Mouse (Mus musculus) midbrain, embryonic 14.5 days (tissue): ENCODE data around the gene H2-Eb2. TPM values are rescaled to one million over a fixed set of nuclear protein-coding genes. Genes with fewer than 3 reads are reported as not detected.
"Not testable (repeated sequence)": the region's sequence is repeated elsewhere in the genome, so short reads cannot be mapped to it uniquely, and the experiment has no call there.

Source experiments
- ATAC-seq: fragments of 200-750 bp; cut with Nextera tagmentation; 2 replicates; pipeline ENCODE4 v1.8.0; 2017; ENCODE audit warnings: moderate number of reproducible peaks, moderate library complexity; ENCODE audit not compliant: low FRiP score, low TSS enrichment
- DNase-seq: peaks from one replicate; pipeline ENCODE4 v3.0.0-alpha.2; 2015
- H3K27ac ChIP-seq: fragments of 300-500 bp; sonication (generic); replicated peaks from 2 replicates; pipeline ENCODE4 v1.5.1; 2014; ENCODE audit warnings: mild to moderate bottlenecking, low read depth, low read length, moderate library complexity
- H3K27me3 ChIP-seq: fragments of 300-500 bp; sonication (generic); 2 replicates; pipeline ENCODE4 v1.6.1; 2014; ENCODE audit warnings: low read length, control low read depth, mixed read lengths; ENCODE audit not compliant: control insufficient read depth, insufficient read depth
- H3K36me3 ChIP-seq: fragments of 300-500 bp; sonication (generic); 2 replicates; pipeline ENCODE4 v1.6.1; 2014; ENCODE audit warnings: low read length, control low read depth; ENCODE audit not compliant: control insufficient read depth, insufficient read depth
- H3K4me1 ChIP-seq: fragments of 300-500 bp; sonication (generic); 2 replicates; pipeline ENCODE4 v1.6.1; 2014; ENCODE audit warnings: mild to moderate bottlenecking, antibody characterized with exemption, low read length, control low read depth; ENCODE audit not compliant: control insufficient read depth, insufficient read depth
- H3K4me2 ChIP-seq: fragments of 300-500 bp; sonication (generic); 2 replicates; pipeline ENCODE4 v1.6.1; 2014; ENCODE audit warnings: mild to moderate bottlenecking, low read length, moderate library complexity
- H3K4me3 ChIP-seq: fragments of 300-500 bp; sonication (generic); replicated peaks from 2 replicates; pipeline ENCODE4 v1.5.1; 2014; ENCODE audit warnings: low read depth, low read length
- H3K9ac ChIP-seq: fragments of 300-500 bp; sonication (generic); replicated peaks from 2 replicates; pipeline ENCODE4 v1.6.1; 2014; ENCODE audit warnings: mild to moderate bottlenecking, low read length, moderate library complexity
- H3K9me3 ChIP-seq: fragments of 300-500 bp; sonication (generic); 2 replicates; pipeline ENCODE4 v1.6.1; 2016; ENCODE audit warnings: low read length, control low read depth, mixed read lengths; ENCODE audit not compliant: control insufficient read depth
- WGBS: fragments of 180-500 bp; shearing (Covaris S2); extraction: QIAGEN DNeasy Blood & Tissue Kit; methylation state at CpG from one replicate; pipeline ENCODE4 v1.1.7; 2014; 5-methylcytosine and 5-hydroxymethylcytosine counted together
- polyA plus RNA-seq: library from polyadenylated mRNA; unstranded; fragments of >200 nt; fragmentation: Nextera tagmentation; extraction: Ambion mirVana; gene quantifications from 2 replicates; pipeline ENCODE4 v1.2.1, GENCODE M21; 2014

H2-Eb2 gene
- polyA plus RNA-seq, 1 experiment from 2014 or later = not detected

- DNase-seq = no peak
- H3K9ac ChIP-seq = peak overlapping the region; percentile 60
- H3K4me3 ChIP-seq = peak overlapping the region; percentile 54
- H3K4me2 ChIP-seq = peak overlapping the region; percentile 76
- ATAC-seq = no peak
- H3K9me3 ChIP-seq = no peaks in the 10 kb centered on the region
- no peaks in the 10 kb centered on the region for H3K36me3 ChIP-seq
- peak overlapping the region; percentile 67 for H3K27ac ChIP-seq
- WGBS = 37% methylated on average over 10 of the region's 10 CpGs
- 0 out of 2 replicates have a peak, but pooled peaks cover 4% of the 10 kb centered on the region for H3K27me3 ChIP-seq
- no peaks in the 10 kb centered on the region for H3K4me1 ChIP-seq
Measured at GRCm38 (mm10) chr17:34309225-34309624, 16.2 kb upstream of the H2-Eb2 start.

GRCm38 (mm10) chr17:34309683-34310385, 15.6 kb upstream of the H2-Eb2 start:
- ATAC-seq = peak; percentile 75; the same call in 1 of the 2 replicates
- H3K27ac ChIP-seq = peak overlapping the region; percentile 67
- H3K4me2 ChIP-seq = peak overlapping the region; percentile 76
- WGBS = 22% methylated on average over 38 of the region's 38 CpGs
- peak overlapping the region; percentile 54 for H3K4me3 ChIP-seq
- 0 out of 2 replicates have a peak, but pooled peaks cover 4% of the 10 kb centered on the region for H3K27me3 ChIP-seq
- H3K4me1 ChIP-seq = no peaks in the 10 kb centered on the region
- DNase-seq = peak; percentile 84
- H3K9ac ChIP-seq = peak overlapping the region; percentile 60
- H3K9me3 ChIP-seq = no peaks in the 10 kb centered on the region
- H3K36me3 ChIP-seq = no peaks in the 10 kb centered on the region

- ATAC-seq, H3K9ac ChIP-seq, H3K27me3 ChIP-seq, H3K36me3 ChIP-seq, DNase-seq, H3K4me2 ChIP-seq, H3K4me1 ChIP-seq, H3K4me3 ChIP-seq, H3K9me3 ChIP-seq, H3K27ac ChIP-seq: not testable (repeated sequence)
- WGBS = 86% methylated on average over 3 of the region's 3 CpGs
Measured at GRCm38 (mm10) chr17:34310526-34310925, 14.9 kb upstream of the H2-Eb2 start.

- Histone ChIP-seq H3K4me3 (no peak overlapping the region), H3K9ac (no peak overlapping the region), H3K9me3 (no peaks in the 10 kb centered on the region), H3K27ac (no peak overlapping the region), H3K4me1 (no peaks in the 10 kb centered on the region), H3K4me2 (no peak overlapping the region), H3K36me3 (no peaks in the 10 kb centered on the region), H3K27me3 (0 out of 2 replicates have a peak, but pooled peaks cover 4% of the 10 kb centered on the region)
- 78% methylated on average over 1 of the region's 1 CpGs for WGBS
- ATAC-seq (no peak), DNase-seq (no peak)
Measured at GRCm38 (mm10) chr17:34312185-34312584, 13.3 kb upstream of the H2-Eb2 start.

- Histone ChIP-seq H3K4me3 (no peak overlapping the region), H3K36me3 (no peaks in the 10 kb centered on the region), H3K27me3 (no peaks in the 10 kb centered on the region), H3K9ac (no peak overlapping the region), H3K27ac (no peak overlapping the region), H3K9me3 (no peaks in the 10 kb centered on the region), H3K4me1 (no peaks in the 10 kb centered on the region), H3K4me2 (no peak overlapping the region)
- 34% methylated on average over 3 of the region's 3 CpGs for WGBS
- ATAC-seq (no peak), DNase-seq (peak; percentile 89)
Measured at GRCm38 (mm10) chr17:34313393-34313792, 12.1 kb upstream of the H2-Eb2 start.

- WGBS = 66% methylated on average over 9 of the region's 9 CpGs
- Histone ChIP-seq H3K27ac (no peak overlapping the region), H3K9me3 (no peaks in the 10 kb centered on the region), H3K27me3 (no peaks in the 10 kb centered on the region), H3K36me3 (no peaks in the 10 kb centered on the region), H3K4me2 (no peak overlapping the region), H3K4me3 (no peak overlapping the region), H3K9ac (no peak overlapping the region), H3K4me1 (no peaks in the 10 kb centered on the region)
- ATAC-seq (no peak), DNase-seq (no peak)
Measured at GRCm38 (mm10) chr17:34314286-34314685, 11.2 kb upstream of the H2-Eb2 start.

GRCm38 (mm10) chr17:34315512-34315911, 10.0 kb upstream of the H2-Eb2 start:
- no peak for ATAC-seq
- Histone ChIP-seq H3K27me3 (no peaks in the 10 kb centered on the region), H3K36me3 (no peaks in the 10 kb centered on the region), H3K9ac (no peak overlapping the region), H3K4me1 (no peaks in the 10 kb centered on the region), H3K4me3 (no peak overlapping the region), H3K9me3 (no peaks in the 10 kb centered on the region), H3K4me2 (no peak overlapping the region), H3K27ac (no peak overlapping the region)
- 83% methylated on average over 1 of the region's 1 CpGs for WGBS
- DNase-seq = no peak

- Histone ChIP-seq H3K9ac (no peak overlapping the region), H3K27me3 (no peaks in the 10 kb centered on the region), H3K4me3 (no peak overlapping the region), H3K4me2 (no peak overlapping the region), H3K9me3 (no peaks in the 10 kb centered on the region), H3K36me3 (no peaks in the 10 kb centered on the region), H3K4me1 (no peaks in the 10 kb centered on the region), H3K27ac (no peak overlapping the region)
- no peak for ATAC-seq
- no peak for DNase-seq
- 81% methylated on average over 2 of the region's 2 CpGs for WGBS
Measured at GRCm38 (mm10) chr17:34316697-34317096, 8.8 kb upstream of the H2-Eb2 start.

- Histone ChIP-seq H3K4me3 (no peak overlapping the region), H3K27me3 (no peaks in the 10 kb centered on the region), H3K4me1 (no peaks in the 10 kb centered on the region), H3K9me3 (no peaks in the 10 kb centered on the region), H3K9ac (no peak overlapping the region), H3K36me3 (no peaks in the 10 kb centered on the region), H3K27ac (no peak overlapping the region), H3K4me2 (no peak overlapping the region)
- DNase-seq (no peak), ATAC-seq (no peak)
- 50% methylated on average over 2 of the region's 2 CpGs for WGBS
Measured at GRCm38 (mm10) chr17:34317275-34317674, 8.2 kb upstream of the H2-Eb2 start.
